Mouse (Mus musculus) hematopoietic stem cell, adult 5-6 weeks (primary cell): ENCODE results near the gene Fam151a. TPM values are rescaled to one million over a fixed set of nuclear protein-coding genes. Genes with fewer than 3 reads are reported as not detected.

Experiments used
- ATAC-seq, 2 experiments: fragments of 125-278 bp in 1 of 2; replicated peaks in 1 of 2; 2 replicates each; pipeline ENCODE4 v1.8.0; 2016 to 2017; ENCODE audit warnings: inconsistent platforms in 2 of 2, mild to moderate bottlenecking in 2 of 2, moderate number of reproducible peaks in 2 of 2, low read depth in 1 of 2, moderate TSS enrichment in 1 of 2; ENCODE audit not compliant: low FRiP score in 2 of 2, poor library complexity in 2 of 2, severe bottlenecking in 2 of 2, insufficient read depth in 1 of 2, low TSS enrichment in 1 of 2
- total RNA-seq: library from RNA; stranded (forward); fragments of 172-1452, 232-1000 nt; gene quantifications from 2 replicates; pipeline ENCODE4 v1.2.3, GENCODE M21; 2017

The Fam151a gene
- total RNA-seq, 1 experiment from 2014 or later, result not detected

DNA sequence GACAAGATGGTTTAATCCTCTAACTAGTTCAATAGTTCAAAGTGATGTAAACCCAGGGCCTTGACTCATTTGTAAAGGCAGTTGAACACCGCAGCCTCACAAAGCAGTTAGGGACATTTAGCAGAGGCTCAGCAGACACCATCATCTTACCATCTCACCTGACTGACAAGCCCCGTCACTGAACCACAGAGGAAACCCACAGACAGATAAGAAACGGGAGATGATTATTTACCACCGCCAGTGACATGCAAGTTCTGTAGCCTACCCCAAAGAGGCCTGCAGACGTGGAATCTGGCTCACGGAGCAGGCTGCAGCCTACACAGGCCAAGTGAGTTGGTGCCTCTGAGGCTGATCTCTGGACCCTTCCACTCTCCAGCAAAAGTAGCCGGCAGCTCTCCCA lies 60.6 kb downstream of the Fam151a start:
- peak; percentile 33 to 53; a peak in 2 of 4 replicates for ATAC-seq

DNA sequence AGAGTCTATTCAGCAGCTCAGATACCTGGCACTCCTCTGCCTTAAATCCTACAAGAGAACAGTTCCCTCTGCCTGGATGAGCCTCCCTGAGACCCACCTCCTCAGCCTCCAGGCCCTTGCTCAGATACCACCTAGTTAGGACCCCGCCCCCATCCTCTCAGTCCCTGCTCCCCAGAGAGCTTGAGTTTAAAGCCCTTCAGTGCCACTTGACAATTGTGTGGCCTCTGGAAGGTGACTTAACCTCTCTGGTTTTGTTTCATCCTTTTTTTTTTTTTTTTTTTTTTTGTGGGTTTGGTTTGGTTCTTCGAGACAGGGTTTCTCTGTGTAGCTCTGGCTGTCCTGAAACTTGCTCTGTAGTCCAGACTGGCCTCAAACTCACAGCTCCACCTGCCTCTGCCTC lies 61.6 kb downstream of the Fam151a start:
- no peak for ATAC-seq

Other genes starting within 250 kb of the Fam151a start
- gene Bsnd, start 241.6 kb upstream of the Fam151a start, total RNA-seq, result not detected in 2 replicates
- 10.6 and 14.8 TPM in 2 replicates for gene Dhcr24, start 172.9 kb upstream of the Fam151a start, total RNA-seq
- not detected in 2 replicates for gene Lexm, start 116.6 kb upstream of the Fam151a start, total RNA-seq
- gene Ttc22, start 111.5 kb upstream of the Fam151a start, total RNA-seq, result not detected in 2 replicates
- gene Pars2, start 82.8 kb upstream of the Fam151a start, total RNA-seq, result 7.7 and 9.1 TPM in 2 replicates
- 41.9 and 46.4 TPM in 2 replicates for gene Ttc4, start 54.9 kb upstream of the Fam151a start, total RNA-seq
- gene Mroh7, start 3.0 kb upstream of the Fam151a start, total RNA-seq, result not detected in 2 replicates
- 7.2 and 11.1 TPM in 2 replicates for gene Acot11, start 71.1 kb downstream of the Fam151a start, total RNA-seq
- 47.4 and 51.3 TPM in 2 replicates for gene Ssbp3, start 176.8 kb downstream of the Fam151a start, total RNA-seq